Mouse (Mus musculus) C2C12 (cell line): Measurements from ENCODE around the gene Tmem218. TPM values are rescaled to one million over a fixed set of nuclear protein-coding genes. Genes with fewer than 3 reads are reported as not detected.

Source experiments
- H3K27me3 ChIP-seq: one replicate; pipeline ENCODE4 v1.6.1; 2011; ENCODE audit not compliant: control insufficient read depth, insufficient read depth, insufficient read length
- H3K36me3 ChIP-seq: one replicate; pipeline ENCODE4 v1.6.1; 2011; ENCODE audit not compliant: control insufficient read depth, insufficient read depth
- H3K4me3 ChIP-seq: one replicate; pipeline ENCODE4 v1.5.1; 2011; ENCODE audit warnings: mild to moderate bottlenecking, control low read depth; ENCODE audit not compliant: poor library complexity, insufficient read depth, severe bottlenecking
- H3K79me2 ChIP-seq: one replicate; pipeline ENCODE4 v1.6.1; 2011; ENCODE audit not compliant: control insufficient read depth, insufficient read depth
- H3K79me3 ChIP-seq: one replicate; pipeline ENCODE4 v1.6.1; 2011; ENCODE audit warnings: low read depth, control low read depth
- H3ac ChIP-seq: one replicate; pipeline ENCODE3; 2011; ENCODE audit warnings: low read depth; ENCODE audit not compliant: control insufficient read depth, insufficient read length
- CEBPB ChIP-seq: IDR thresholded peaks from one replicate; pipeline ENCODE4 v1.6.1; 2011; ENCODE audit warnings: low read depth, mild to moderate bottlenecking, control low read depth, moderate library complexity
- CTCF ChIP-seq: IDR thresholded peaks from one replicate; pipeline ENCODE4 v1.5.1; 2011; ENCODE audit not compliant: control insufficient read depth, insufficient read depth, insufficient read length
- FOSL1 ChIP-seq: IDR thresholded peaks from one replicate; pipeline ENCODE4 v1.8.0; 2011; ENCODE audit warnings: mild to moderate bottlenecking, low read length; ENCODE audit not compliant: poor library complexity, insufficient read depth, severe bottlenecking
- MAX ChIP-seq: IDR thresholded peaks from one replicate; pipeline ENCODE4 v1.6.1; 2011; ENCODE audit warnings: mild to moderate bottlenecking, control low read depth
- MYOD1 ChIP-seq: IDR thresholded peaks from one replicate; pipeline ENCODE4 v1.6.1; 2011; ENCODE audit warnings: low read depth; ENCODE audit not compliant: control insufficient read depth, insufficient read length
- MYOG ChIP-seq: IDR thresholded peaks from one replicate; pipeline ENCODE4 v1.6.1; 2011; ENCODE audit not compliant: control insufficient read depth, insufficient read length; ENCODE audit errors: extremely low read depth
- USF1 ChIP-seq: IDR thresholded peaks from one replicate; pipeline ENCODE4 v1.6.1; 2011; ENCODE audit warnings: low read depth, mild to moderate bottlenecking, control low read depth, moderate library complexity
- polyA plus RNA-seq: library from polyadenylated mRNA; unstranded; fragments of >200 nt; fragmentation: generic; extraction: Trizol; gene quantifications from one replicate; pipeline ENCODE4 v1.2.1, GENCODE M21; 2012; ENCODE audit warnings: missing spikeins

The Tmem218 gene
- polyA plus RNA-seq, 1 experiment: 3.4 TPM

- no peaks in the 10 kb centered on the region for H3K27me3 ChIP-seq
- H3K79me3 ChIP-seq: no peaks in the 10 kb centered on the region
- no peaks in the 10 kb centered on the region for H3K36me3 ChIP-seq
- H3ac ChIP-seq: no peak overlapping the region
- no peaks in the 10 kb centered on the region for H3K79me2 ChIP-seq
- TF ChIP-seq MYOD1: no peak
- TF ChIP-seq MAX: no peak
- TF ChIP-seq CEBPB: no peak
- H3K4me3 ChIP-seq: no peak overlapping the region
These were observed 34.7 kb downstream of the Tmem218 start for GRCm38 (mm10) chr9:37242764-37243163.

- no peaks in the 10 kb centered on the region for H3K36me3 ChIP-seq
- no peak overlapping the region for H3K4me3 ChIP-seq
- no peak for TF ChIP-seq CTCF
- TF ChIP-seq USF1: no peak
- no peak for TF ChIP-seq MYOG
- TF ChIP-seq CEBPB: no peak
- TF ChIP-seq MAX: no peak
- no peak for TF ChIP-seq MYOD1
- TF ChIP-seq FOSL1: no peak
- H3ac ChIP-seq: no peak overlapping the region
- no peaks in the 10 kb centered on the region for H3K27me3 ChIP-seq
- no peaks in the 10 kb centered on the region for H3K79me3 ChIP-seq
- no peaks in the 10 kb centered on the region for H3K79me2 ChIP-seq
These were observed 36.6 kb downstream of the Tmem218 start for GRCm38 (mm10) chr9:37244600-37244999.

GRCm38 (mm10) chr9:37245404-37245803 is 37.4 kb downstream of the Tmem218 start:
- no peak overlapping the region for H3K4me3 ChIP-seq
- no peaks in the 10 kb centered on the region for H3K79me2 ChIP-seq
- no peaks in the 10 kb centered on the region for H3K36me3 ChIP-seq
- TF ChIP-seq USF1 (no peak), MYOG (no peak), FOSL1 (no peak), CEBPB (no peak), MYOD1 (no peak), MAX (no peak), CTCF (no peak)
- no peaks in the 10 kb centered on the region for H3K79me3 ChIP-seq
- no peaks in the 10 kb centered on the region for H3K27me3 ChIP-seq
- H3ac ChIP-seq: no peak overlapping the region

GRCm38 (mm10) chr9:37245810-37246209 is 37.8 kb downstream of the Tmem218 start:
- Histone ChIP-seq H3K36me3 (no peaks in the 10 kb centered on the region), H3K27me3 (no peaks in the 10 kb centered on the region), H3K4me3 (no peak overlapping the region), H3K79me2 (no peaks in the 10 kb centered on the region), H3ac (no peak overlapping the region), H3K79me3 (no peaks in the 10 kb centered on the region)
- TF ChIP-seq MYOD1: no peak
- TF ChIP-seq CEBPB: no peak
- TF ChIP-seq FOSL1: no peak
- no peak for TF ChIP-seq MAX
- TF ChIP-seq USF1: no peak
- TF ChIP-seq CTCF: no peak
- no peak for TF ChIP-seq MYOG

- no peaks in the 10 kb centered on the region for H3K27me3 ChIP-seq
- no peaks in the 10 kb centered on the region for H3K79me3 ChIP-seq
- H3K79me2 ChIP-seq: no peaks in the 10 kb centered on the region
- H3K36me3 ChIP-seq: no peaks in the 10 kb centered on the region
- no peak overlapping the region for H3ac ChIP-seq
- no peak overlapping the region for H3K4me3 ChIP-seq
- TF ChIP-seq FOSL1: no peak
- TF ChIP-seq MAX: no peak
- TF ChIP-seq MYOG: no peak
- no peak for TF ChIP-seq CEBPB
- no peak for TF ChIP-seq USF1
- TF ChIP-seq CTCF: no peak
- TF ChIP-seq MYOD1: no peak
These were observed 39.4 kb downstream of the Tmem218 start for GRCm38 (mm10) chr9:37247429-37247828.

- Histone ChIP-seq H3K79me2 (no peaks in the 10 kb centered on the region), H3K36me3 (no peaks in the 10 kb centered on the region), H3K4me3 (no peak overlapping the region), H3ac (no peak overlapping the region), H3K79me3 (no peaks in the 10 kb centered on the region), H3K27me3 (no peaks in the 10 kb centered on the region)
- TF ChIP-seq USF1: no peak
- TF ChIP-seq FOSL1: no peak
- no peak for TF ChIP-seq MYOD1
- no peak for TF ChIP-seq CEBPB
- no peak for TF ChIP-seq MAX
- TF ChIP-seq MYOG: no peak
- no peak for TF ChIP-seq CTCF
These were observed 40.4 kb downstream of the Tmem218 start for GRCm38 (mm10) chr9:37248381-37248906.
